Mouse (Mus musculus) heart, embryonic 10.5 days (tissue): ENCODE data around the gene 9230110F15Rik. TPM values are rescaled to one million over a fixed set of nuclear protein-coding genes. Genes with fewer than 3 reads are reported as not detected.
"Not testable (repeated sequence)": the region's sequence is repeated elsewhere in the genome, so short reads cannot be mapped to it uniquely, and the experiment has no call there.

Source experiments
- DNase-seq: peaks from one replicate; pipeline ENCODE4 v3.0.0-alpha.2; 2017; ENCODE audit warnings: low spot score
- H3K27ac ChIP-seq: fragments of 300-500 bp; sonication (generic); 2 replicates; pipeline ENCODE4 v1.5.1; 2016; ENCODE audit warnings: mild to moderate bottlenecking
- H3K27me3 ChIP-seq: fragments of 300-500 bp; sonication (generic); 2 replicates; pipeline ENCODE4 v1.6.1; 2016; ENCODE audit warnings: mild to moderate bottlenecking; ENCODE audit not compliant: poor library complexity, insufficient read depth, severe bottlenecking
- H3K36me3 ChIP-seq: fragments of 300-500 bp; sonication (generic); 2 replicates; pipeline ENCODE4 v1.6.1; 2016; ENCODE audit warnings: mild to moderate bottlenecking, moderate library complexity
- H3K4me1 ChIP-seq: fragments of 300-500 bp; sonication (generic); 2 replicates; pipeline ENCODE4 v1.6.1; 2016; ENCODE audit warnings: mild to moderate bottlenecking
- H3K4me3 ChIP-seq: fragments of 300-500 bp; sonication (generic); 2 replicates; pipeline ENCODE4 v1.5.1; 2016; ENCODE audit warnings: mild to moderate bottlenecking, moderate library complexity
- H3K9me3 ChIP-seq: fragments of 300-500 bp; sonication (generic); 2 replicates; pipeline ENCODE4 v1.6.1; 2016; ENCODE audit warnings: mild to moderate bottlenecking, moderate library complexity
- WGBS: fragments of 180-500 bp; shearing (Covaris S2); methylation state at CpG from one replicate; pipeline ENCODE4 v1.1.7; 2016; 5-methylcytosine and 5-hydroxymethylcytosine counted together
- polyA plus RNA-seq: library from polyadenylated mRNA; unstranded; fragments of >200 nt; fragmentation: Nextera tagmentation; extraction: Ambion mirVana; gene quantifications from 2 replicates; pipeline ENCODE4 v1.2.1, GENCODE M21; 2016

Gene 9230110F15Rik
- not detected in 2 replicates for polyA plus RNA-seq

GRCm38 (mm10) chr9:35844050-35844449 lies at the start of gene 9230110F15Rik:
Gene 9230110F15Rik (minus strand): TSS chr9:35844150.
- WGBS: 69% methylated on average over 1 of the region's 1 CpGs
- no peaks in the 10 kb centered on the region for H3K4me1 ChIP-seq
- H3K27me3 ChIP-seq: no peaks in the 10 kb centered on the region
- DNase-seq: no peak
- no peaks in the 10 kb centered on the region for H3K9me3 ChIP-seq
- H3K36me3 ChIP-seq: no peaks in the 10 kb centered on the region
- H3K27ac ChIP-seq: no peak within 1 kb of the TSS
- H3K4me3 ChIP-seq: no peak within 1 kb of the TSS

- not testable (repeated sequence) for H3K9me3 ChIP-seq, H3K27ac ChIP-seq, H3K36me3 ChIP-seq, DNase-seq, H3K4me1 ChIP-seq, H3K4me3 ChIP-seq, H3K27me3 ChIP-seq
- 67% methylated on average over 1 of the region's 1 CpGs for WGBS
Observed at GRCm38 (mm10) chr9:35893112-35893511, 49.2 kb upstream of the 9230110F15Rik start.

GRCm38 (mm10) chr9:35817881-35818280 lies 26.1 kb downstream of the 9230110F15Rik start:
- not testable (repeated sequence) for H3K36me3 ChIP-seq, H3K4me3 ChIP-seq, H3K27ac ChIP-seq, DNase-seq, H3K27me3 ChIP-seq, H3K9me3 ChIP-seq, H3K4me1 ChIP-seq
- WGBS: 89% methylated on average over 15 of the region's 15 CpGs

- Histone ChIP-seq H3K27me3 (no peaks in the 10 kb centered on the region), H3K9me3 (no peaks in the 10 kb centered on the region; the same call in 1 of the 2 replicates), H3K4me3 (no peak overlapping the region), H3K36me3 (no peaks in the 10 kb centered on the region), H3K27ac (no peak overlapping the region), H3K4me1 (no peaks in the 10 kb centered on the region)
- no peak for DNase-seq
Observed at GRCm38 (mm10) chr9:35798146-35798545, 45.8 kb downstream of the 9230110F15Rik start.

GRCm38 (mm10) chr9:35790001-35790400 lies 53.9 kb downstream of the 9230110F15Rik start, which contains the start of the genes Gm27235 and D730048I06Rik:
Gene Gm27235 (minus strand): TSS chr9:35790101.
Gene D730048I06Rik (minus strand): TSS chr9:35790112.
- DNase-seq: no peak

More at GRCm38 (mm10) chr9:35790001-35790400, 53.9 kb downstream of the 9230110F15Rik start, which contains the start of the genes Gm27235 and D730048I06Rik:
- H3K4me3 ChIP-seq: no peak within 1 kb of the TSS
- no peaks in the 10 kb centered on the region for H3K9me3 ChIP-seq
- no peaks in the 10 kb centered on the region for H3K36me3 ChIP-seq
- no peak within 1 kb of the TSS for H3K27ac ChIP-seq
- H3K4me1 ChIP-seq: no peaks in the 10 kb centered on the region
- no peaks in the 10 kb centered on the region for H3K27me3 ChIP-seq
- 81% methylated on average over 3 of the region's 3 CpGs for WGBS

Other genes starting within 250 kb of the 9230110F15Rik start
- not detected in 2 replicates for gene Pate4, start 232.2 kb downstream of the 9230110F15Rik start, polyA plus RNA-seq
- gene Pate3, start 195.9 kb downstream of the 9230110F15Rik start, polyA plus RNA-seq: not detected in 2 replicates
- gene Pate1, start 156.8 kb downstream of the 9230110F15Rik start, polyA plus RNA-seq: 0.09 and 0.10 TPM in 2 replicates
- gene Gm17677, start 103.1 kb downstream of the 9230110F15Rik start, polyA plus RNA-seq: not detected in 2 replicates
- gene Gm17727, start 66.0 kb downstream of the 9230110F15Rik start, polyA plus RNA-seq: not detected in 2 replicates
- not detected in 2 replicates for gene Gm27235, start 54.0 kb downstream of the 9230110F15Rik start, polyA plus RNA-seq
- not detected in 2 replicates for gene D730048I06Rik, start 54.0 kb downstream of the 9230110F15Rik start, polyA plus RNA-seq
- gene 9230113P08Rik, start 64.3 kb upstream of the 9230110F15Rik start, polyA plus RNA-seq: not detected in 2 replicates